Mouse (Mus musculus) heart, adult 9 months (tissue): ENCODE data around the gene Zfp592.

Experiments
- DNase-seq, 2 experiments: peaks; one replicate each; pipeline ENCODE4 v3.0.0; 2022; ENCODE audit warnings: low spot score in 2 of 2

Gene Zfp592

DNA sequence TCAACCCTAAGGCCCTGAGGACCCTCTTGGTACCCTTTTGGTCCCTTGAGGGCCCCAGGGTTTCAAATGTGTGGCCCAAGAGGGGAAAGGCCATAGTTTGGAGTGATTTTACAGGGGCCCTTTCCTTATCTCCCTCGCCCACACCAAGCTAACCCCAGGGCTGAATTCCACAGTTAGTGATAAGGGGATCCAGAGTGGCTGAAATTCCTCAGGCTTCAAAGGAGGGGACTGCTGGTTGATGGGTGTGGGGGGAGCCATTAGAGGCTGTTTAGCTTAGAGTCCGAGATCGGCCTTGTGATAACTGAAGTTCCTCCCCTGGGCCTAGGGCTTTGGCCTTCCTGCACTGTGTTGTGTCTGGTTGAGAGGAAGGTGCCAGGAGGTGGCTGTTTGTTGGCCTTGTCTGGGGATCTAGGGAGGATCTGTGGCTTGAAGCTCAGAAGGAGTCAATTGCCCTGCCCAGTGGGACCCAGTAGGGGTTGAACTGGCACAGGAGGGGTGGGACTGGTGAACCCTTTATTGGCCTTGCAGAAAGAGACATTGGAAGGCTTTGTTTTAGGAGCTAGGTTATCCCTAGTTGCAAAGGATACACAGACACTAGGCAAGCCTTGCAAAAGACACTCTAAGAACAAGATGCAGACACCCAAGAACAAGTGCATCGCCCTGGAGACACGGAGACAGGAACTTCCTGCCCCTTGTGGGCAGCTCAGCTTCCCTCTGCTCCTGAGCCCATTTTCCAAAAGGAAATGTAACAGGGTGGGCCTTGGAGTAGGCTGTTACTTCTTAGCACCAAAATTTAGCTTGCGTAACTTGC is 64.6 kb downstream of the Zfp592 start:
- no peak for DNase-seq

DNA sequence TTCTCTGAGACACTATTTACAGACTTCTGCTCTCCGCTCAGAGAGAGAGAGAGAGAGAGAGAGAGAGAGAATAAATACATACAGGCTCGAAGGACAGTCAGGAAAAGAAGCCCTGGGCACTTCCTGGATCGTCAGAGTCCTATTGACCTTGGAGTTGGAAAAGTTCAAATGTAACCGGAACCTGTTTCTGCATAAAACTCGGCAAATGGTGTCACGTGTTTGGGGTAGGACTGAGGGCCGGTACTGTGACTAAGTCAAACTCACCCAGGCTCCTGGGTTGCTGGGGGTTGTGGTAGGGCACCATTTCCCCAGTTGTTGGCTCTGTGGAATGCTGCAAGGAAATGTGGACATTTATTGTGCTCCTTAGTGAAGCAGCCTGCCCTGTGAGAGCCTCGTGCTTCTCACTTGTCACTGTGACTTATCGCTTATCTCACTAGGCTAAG is 65.3 kb downstream of the Zfp592 start:
- no peak for DNase-seq

- peak; percentile 46 to 48 for DNase-seq
Observed at GRCm38 (mm10) chr7:81059388-81059787, 65.9 kb downstream of the Zfp592 start.

GRCm38 (mm10) chr7:81060908-81061307 is 67.4 kb downstream of the Zfp592 start:
- DNase-seq = no peak

DNA sequence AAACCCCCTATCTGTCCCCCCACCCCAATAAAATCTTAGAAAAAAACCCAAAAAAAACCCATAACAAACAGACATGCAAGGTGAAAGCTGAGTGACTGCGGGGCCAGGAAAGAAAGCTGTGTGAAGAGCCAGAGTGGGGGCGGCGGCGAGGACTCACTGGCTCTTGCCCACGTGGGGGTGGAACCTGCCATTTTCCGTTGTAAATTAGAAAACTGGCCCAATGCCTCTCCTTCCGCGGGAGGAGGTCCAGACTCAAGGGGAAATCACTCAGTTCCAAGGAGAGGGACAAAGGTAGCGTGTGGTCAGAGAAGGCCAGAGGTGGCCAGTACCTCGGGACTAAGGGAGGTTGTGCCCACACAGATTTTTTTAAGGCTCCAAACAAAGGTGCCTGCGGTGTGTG is 68.5 kb downstream of the Zfp592 start:
- no peak for DNase-seq

DNA sequence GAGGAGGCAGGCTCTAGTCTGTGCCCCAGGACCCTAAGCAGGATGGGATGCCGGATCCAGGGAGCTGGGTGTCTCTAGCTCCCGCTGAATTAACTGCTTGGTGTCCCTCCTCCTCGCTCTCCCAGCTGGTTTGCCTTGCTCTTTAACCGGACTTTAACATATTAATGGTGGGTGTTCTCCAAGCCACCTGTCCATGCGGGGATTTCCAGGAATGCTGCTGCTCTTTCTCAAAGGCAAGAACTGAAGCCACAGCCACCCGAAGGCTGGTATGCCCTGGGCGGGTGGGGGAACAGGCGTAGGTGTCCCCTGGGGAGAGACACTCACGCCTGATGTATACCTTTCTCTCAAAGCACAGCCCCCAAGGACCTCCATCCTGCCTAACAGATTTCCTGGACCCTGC is 69.9 kb downstream of the Zfp592 start:
- DNase-seq = no peak

DNA sequence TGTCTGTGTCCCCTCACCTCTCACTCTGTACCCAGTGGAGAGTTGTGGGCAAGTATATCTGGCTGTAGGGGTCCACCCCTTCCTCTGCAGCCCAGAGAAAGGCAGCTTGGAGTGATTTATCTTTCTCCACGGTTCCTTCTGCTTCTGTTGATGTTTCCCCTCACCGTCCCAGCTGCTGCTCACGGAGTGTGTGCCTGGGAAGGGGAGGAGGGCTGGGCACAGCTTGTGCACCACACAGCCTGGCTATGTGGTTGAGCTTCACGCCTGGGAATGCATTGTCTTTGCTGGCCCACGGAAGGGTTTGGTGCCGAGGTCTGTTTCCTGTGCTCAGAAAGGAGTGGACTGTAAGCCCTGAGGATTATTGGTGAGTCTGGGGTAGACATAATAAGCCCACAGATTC is 73.2 kb downstream of the Zfp592 start:
- DNase-seq = no peak

DNA sequence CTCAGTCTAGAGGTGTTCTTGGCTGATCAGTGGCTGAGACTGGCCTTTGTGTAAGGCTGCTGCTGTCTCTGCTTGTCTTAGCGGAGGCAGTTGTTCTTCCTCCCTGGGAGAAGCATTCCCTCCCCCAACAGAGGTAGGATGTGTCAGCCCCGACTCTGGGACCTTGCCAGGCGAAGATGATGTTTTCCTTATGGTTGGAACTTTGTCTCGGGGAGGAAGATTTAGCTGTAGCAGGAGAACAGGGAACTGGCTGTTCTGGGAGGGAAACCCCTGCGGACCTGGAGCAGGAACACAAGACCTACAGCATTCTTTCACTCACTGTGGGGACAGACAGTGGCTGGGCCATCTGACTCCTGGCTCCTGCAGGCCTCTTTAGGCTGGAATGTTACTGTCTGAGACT is 79.0 kb downstream of the Zfp592 start:
- DNase-seq = peak; percentile 83 to 89

DNA sequence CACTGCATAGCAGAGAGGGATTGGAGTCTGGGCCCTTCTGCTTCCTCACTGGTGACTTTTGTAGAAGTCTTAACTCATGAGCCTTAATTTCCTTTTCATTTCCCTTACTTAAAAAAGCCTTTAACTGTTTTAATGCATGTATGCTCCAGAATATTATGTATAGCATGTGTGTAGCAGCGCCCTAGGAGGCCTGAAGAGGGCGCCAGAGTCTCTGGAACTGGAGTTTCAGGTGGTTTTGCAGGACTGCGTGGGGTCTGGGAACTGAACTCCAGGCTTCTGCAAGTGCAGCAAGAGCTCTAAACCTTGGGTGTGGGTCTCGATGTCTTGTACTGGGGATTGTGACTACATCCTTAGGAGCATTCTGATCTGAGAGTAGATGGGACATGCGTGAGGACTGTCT is 79.8 kb downstream of the Zfp592 start:
- DNase-seq = no peak

DNA sequence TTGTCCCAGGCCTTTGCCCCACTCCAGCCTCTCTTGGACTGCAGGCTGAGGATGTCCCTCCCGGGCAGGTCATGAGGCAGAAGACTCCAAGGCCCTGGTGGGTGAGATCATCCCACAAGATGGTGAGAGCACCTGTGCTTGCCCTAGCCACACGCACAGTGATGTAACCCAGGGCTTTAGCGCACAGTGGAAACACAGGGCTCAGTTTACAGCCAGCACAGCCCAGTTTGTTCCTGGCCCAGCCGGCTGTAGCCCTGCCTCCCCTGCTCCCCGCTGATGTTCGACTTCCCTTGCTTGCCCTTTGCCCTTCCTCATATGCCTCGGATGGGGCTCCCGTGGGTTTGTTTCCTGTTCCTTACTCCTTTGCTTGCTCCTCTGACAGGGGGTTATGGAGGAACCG is 81.1 kb downstream of the Zfp592 start:
- DNase-seq = no peak

- no peak for DNase-seq
Observed at GRCm38 (mm10) chr7:81075299-81075698, 81.8 kb downstream of the Zfp592 start.

DNA sequence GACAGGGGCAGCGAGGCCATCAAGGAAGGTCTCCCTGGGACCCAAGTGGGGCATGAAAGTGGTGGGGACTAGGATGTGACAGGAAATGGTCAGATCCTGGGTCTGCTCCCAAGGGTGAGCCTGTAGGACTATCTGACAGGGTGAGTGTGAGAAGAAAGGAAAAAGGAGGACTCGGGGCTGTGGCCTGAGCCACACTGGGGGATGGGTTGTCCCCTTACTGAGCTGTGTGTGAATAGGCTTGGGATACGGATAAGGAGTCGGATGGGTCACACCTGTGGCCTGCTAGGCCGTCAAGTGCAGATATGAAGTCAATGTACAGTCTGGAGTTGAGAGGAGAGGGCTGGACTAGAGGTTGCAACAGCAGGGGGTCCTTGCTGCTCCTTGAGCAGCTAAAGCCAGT is 82.3 kb downstream of the Zfp592 start:
- no peak for DNase-seq

GRCm38 (mm10) chr7:81077009-81077408 is 83.5 kb downstream of the Zfp592 start:
- DNase-seq = peak; percentile 67 to 75

DNA sequence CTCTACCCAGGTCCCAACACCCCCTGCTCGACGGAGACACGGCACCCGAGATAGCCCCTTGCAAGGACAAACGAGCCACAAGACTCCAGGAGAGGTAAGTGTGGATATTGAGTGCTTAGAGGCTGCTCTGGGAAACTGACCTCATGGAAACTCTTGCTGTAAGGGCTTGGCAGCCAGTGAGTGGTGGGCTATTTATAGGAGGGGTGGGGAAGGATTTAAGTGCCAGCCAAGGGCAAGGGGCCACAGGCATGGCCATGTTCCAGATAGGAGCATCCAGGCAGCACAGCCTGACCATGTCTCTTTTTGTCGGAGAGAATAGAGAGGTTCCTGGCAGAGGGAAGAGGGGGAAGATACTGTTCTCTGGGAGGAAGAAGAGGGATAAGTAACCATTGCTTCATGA is 85.3 kb downstream of the Zfp592 start:
- DNase-seq = peak; percentile 58 to 73

DNA sequence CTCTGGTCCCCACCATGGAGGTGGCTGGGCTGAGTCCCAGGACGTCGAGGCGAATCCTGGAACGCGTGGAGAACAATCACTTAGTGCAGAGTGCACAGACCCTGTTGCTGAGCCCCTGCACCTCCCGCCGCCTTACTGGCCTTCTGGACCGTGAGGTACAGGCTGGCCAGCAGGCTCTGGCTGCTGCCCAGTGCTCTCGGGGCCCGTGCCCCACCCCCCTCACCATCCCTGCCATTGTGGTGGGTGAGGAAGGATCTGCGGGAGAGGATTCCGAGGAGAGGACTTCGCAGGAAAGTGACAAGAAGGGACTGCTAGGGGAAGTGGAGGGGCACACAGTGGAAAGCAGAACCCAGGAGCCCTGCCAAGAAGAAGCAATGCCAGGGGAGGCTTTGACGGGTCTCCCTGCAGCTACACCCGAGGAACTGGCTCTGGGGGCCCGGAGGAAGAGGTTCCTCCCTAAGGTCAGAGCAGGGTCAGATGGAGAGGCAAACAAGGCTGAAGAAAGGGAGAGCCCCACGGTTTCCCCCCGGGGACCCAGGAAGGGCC is 100.0 kb downstream of the Zfp592 start:
- DNase-seq = no peak

GRCm38 (mm10) chr7:81094104-81094757 is 100.8 kb downstream of the Zfp592 start:
- no peak for DNase-seq
